ENCODE assay signal across 8 mouse cellular contexts in genomic region chr4:116721098-116721628, GRCm38 (mm10). TPM values are rescaled to one million over a fixed set of nuclear protein-coding genes. Genes with fewer than 3 reads are reported as not detected.
A peak's percentile ranks its signal among the peaks of the same experiment; 100 is the strongest.
DNase-seq lines count a peak whose midpoint lies in the region; ATAC-seq and TF ChIP-seq lines count a peak whose summit lies in the region.

No protein-coding gene starts in this region.

- H3K27me3 ChIP-seq in cerebellum, adult 2 months (ENCODE audit: control insufficient read depth, insufficient read depth, low read length), result no peaks in the 10 kb centered on the region
- H3K27me3 ChIP-seq in spleen, adult 2 months (ENCODE audit: control insufficient read depth, insufficient read depth, low read length), result no peaks in the 10 kb centered on the region
- H3K27me3 ChIP-seq in limb, embryonic 14.5 days (ENCODE audit: control insufficient read depth, insufficient read depth, low read length), result no peaks in the 10 kb centered on the region
- no peaks in the 10 kb centered on the region for H3K27me3 ChIP-seq in stomach, embryonic 16.5 days (ENCODE audit: control insufficient read depth, insufficient read depth, low read length)

- WGBS in cerebellum, adult 2 months, result 1% methylated on average over 29 of the region's 29 CpGs
- WGBS in spleen, adult 2 months, result 1% methylated on average over 29 of the region's 29 CpGs
- 3% methylated on average over 29 of the region's 29 CpGs for WGBS in limb, embryonic 14.5 days
- under 1% methylated on average over 29 of the region's 29 CpGs for WGBS in stomach, embryonic 16.5 days

- H3K9me3 ChIP-seq in limb, embryonic 14.5 days (ENCODE audit: control insufficient read depth, low read length), result no peaks in the 10 kb centered on the region
- no peaks in the 10 kb centered on the region for H3K9me3 ChIP-seq in stomach, embryonic 16.5 days (replicated peaks; ENCODE audit: control insufficient read depth, low read length)

- H3K4me3 ChIP-seq in cerebellum, adult 2 months (replicated peaks; ENCODE audit: insufficient read depth, low read depth, low read length), result peak overlapping the region; percentile 75
- H3K4me3 ChIP-seq in spleen, adult 2 months (ENCODE audit: extremely low read depth, insufficient read depth, insufficient read length), result peak overlapping the region; percentile 75
- peak overlapping the region; percentile 64 for H3K4me3 ChIP-seq in limb, embryonic 14.5 days (replicated peaks; ENCODE audit: low read length)
- H3K4me3 ChIP-seq in stomach, embryonic 16.5 days (replicated peaks; ENCODE audit: low read length), result peak overlapping the region; percentile 99

- no peak for TF ChIP-seq POLR2A in cerebellum, adult 2 months (IDR thresholded peaks at IDR 0.05; ENCODE audit: borderline replicate concordance, insufficient read depth, low read length)
- TF ChIP-seq POLR2A in spleen, adult 2 months (IDR thresholded peaks at IDR 0.05; ENCODE audit: low read depth, low read length), result no peak
- TF ChIP-seq POLR2A in limb, embryonic 14.5 days (IDR thresholded peaks at IDR 0.05; ENCODE audit: borderline replicate concordance, extremely low read depth, insufficient read depth, insufficient read length), result no peak

- 0 out of 2 replicates have a peak overlapping the region, but pooled peaks have one; percentile 31 for H3K27ac ChIP-seq in cerebellum, adult 2 months (ENCODE audit: insufficient read depth, low read length)
- peak overlapping the region; percentile 64 for H3K27ac ChIP-seq in spleen, adult 2 months (ENCODE audit: insufficient read depth, low read length)
- H3K27ac ChIP-seq in limb, embryonic 14.5 days (replicated peaks; ENCODE audit: low read depth, low read length), result peak overlapping the region; percentile 66
- H3K27ac ChIP-seq in stomach, embryonic 16.5 days (ENCODE audit: low read length), result peak overlapping the region; percentile 85

- no peak for ATAC-seq in limb, embryonic 14.5 days (ENCODE audit: low FRiP score, low read depth)
- no peak for ATAC-seq in stomach, embryonic 16.5 days (ENCODE audit: insufficient read depth, low FRiP score)

- H3K4me1 ChIP-seq in cerebellum, adult 2 months (ENCODE audit: control insufficient read depth, insufficient read depth, low read length), result no peaks in the 10 kb centered on the region
- H3K4me1 ChIP-seq in spleen, adult 2 months (ENCODE audit: control insufficient read depth, insufficient read depth, insufficient read length), result no peaks in the 10 kb centered on the region
- peaks cover 8% of the 10 kb centered on the region for H3K4me1 ChIP-seq in limb, embryonic 14.5 days (ENCODE audit: control insufficient read depth, insufficient read depth, low read length)
- peaks cover 16% of the 10 kb centered on the region for H3K4me1 ChIP-seq in stomach, embryonic 16.5 days (ENCODE audit: control insufficient read depth, insufficient read depth, low read length)

- TF ChIP-seq CTCF in cerebellum, adult 2 months (IDR thresholded peaks at IDR 0.05; ENCODE audit: borderline replicate concordance, insufficient read depth, low read depth, low read length), result no peak
- no peak for TF ChIP-seq CTCF in spleen, adult 2 months (IDR thresholded peaks at IDR 0.05; ENCODE audit: extremely low read depth, insufficient read depth, insufficient read length, insufficient replicate concordance)

- intact Hi-C loops in gastrocnemius, postnatal 36 days (cut with DNase I), result loop anchor here (2.0 kb wide), 1 partner anchor 68 kb away; no protein-coding TSS in a partner anchor

- peak overlapping the region; percentile 68 for H3K9ac ChIP-seq in limb, embryonic 14.5 days (ENCODE audit: low read depth, low read length, severe bottlenecking)
- H3K9ac ChIP-seq in stomach, embryonic 16.5 days (ENCODE audit: low read length), result peak overlapping the region; percentile 94

- DNase-seq in cerebellum, adult 2 months, result no peak
- no peak for DNase-seq in cerebellum, adult 9-10 months
- no peak for DNase-seq in spleen, adult 2 months (ENCODE audit: low read depth in 1 of 2, low spot score in 2 of 2)
- DNase-seq in spleen, postnatal 14 days (ENCODE audit: low spot score in 2 of 2), result no peak
- no peak for DNase-seq in limb, embryonic 14.5 days (ENCODE audit: low spot score)
- no peak for DNase-seq in gastrocnemius, postnatal 36 days
- DNase-seq in right cerebral cortex, postnatal 4 days, result no peak

- H3K4me2 ChIP-seq in limb, embryonic 14.5 days (replicated peaks; ENCODE audit: low read depth, low read length, severe bottlenecking), result peak overlapping the region; percentile 65
- H3K4me2 ChIP-seq in stomach, embryonic 16.5 days (ENCODE audit: low read depth, low read length), result peak overlapping the region; percentile 73

- H3K36me3 ChIP-seq in spleen, adult 2 months (ENCODE audit: control insufficient read depth, insufficient read depth, low read length), result no peaks in the 10 kb centered on the region
- H3K36me3 ChIP-seq in limb, embryonic 14.5 days (ENCODE audit: control insufficient read depth, insufficient read depth, low read length), result no peaks in the 10 kb centered on the region
- no peaks in the 10 kb centered on the region for H3K36me3 ChIP-seq in stomach, embryonic 16.5 days (ENCODE audit: control insufficient read depth, insufficient read depth, low read length)

RNA-seq across cellular contexts. Expression of gene Tesk2, which starts 0.4 kb away (rescaled TPM):
- polyA plus RNA-seq in cerebellum, adult 2 months (2012; rRNA removed), result 10.0 and 11.2 TPM in 2 replicates
- polyA plus RNA-seq in spleen, adult 2 months (2012; rRNA removed), result 3.1 and 3.6 TPM in 2 replicates
- polyA plus RNA-seq in limb, embryonic 14.5 days (2012; rRNA removed), result 7.3 and 8.5 TPM in 2 replicates
- 9.2 and 10.3 TPM in 2 replicates for polyA plus RNA-seq in limb, embryonic 14.5 days (2014; fragmentation: Nextera tagmentation; extraction: Ambion mirVana)
- 5.1 and 7.6 TPM in 2 replicates for polyA plus RNA-seq in stomach, embryonic 16.5 days (2015; fragmentation: Nextera tagmentation; extraction: Ambion mirVana)
- total RNA-seq in gastrocnemius, postnatal 36 days (2021), result 1 to 10 TPM; 1.7 to 2.0 TPM

RNA-seq across cellular contexts. Expression of gene Ccdc163, which starts 12.9 kb away (rescaled TPM):
- 29.5 and 34.9 TPM in 2 replicates for polyA plus RNA-seq in cerebellum, adult 2 months (2012; rRNA removed)
- 15.9 and 20.3 TPM in 2 replicates for polyA plus RNA-seq in spleen, adult 2 months (2012; rRNA removed)
- polyA plus RNA-seq in limb, embryonic 14.5 days (2012; rRNA removed), result 53.7 and 70.4 TPM in 2 replicates
- 21.2 and 24.3 TPM in 2 replicates for polyA plus RNA-seq in limb, embryonic 14.5 days (2014; fragmentation: Nextera tagmentation; extraction: Ambion mirVana)
- polyA plus RNA-seq in stomach, embryonic 16.5 days (2015; fragmentation: Nextera tagmentation; extraction: Ambion mirVana), result 24.8 and 27.6 TPM in 2 replicates
- total RNA-seq in gastrocnemius, postnatal 36 days (2021), result 1 to 10 TPM; 2.0 to 2.2 TPM

RNA-seq across cellular contexts. Expression of gene Mmachc, which starts 13.0 kb away (rescaled TPM):
- polyA plus RNA-seq in cerebellum, adult 2 months (2012; rRNA removed), result 19.2 and 19.8 TPM in 2 replicates
- 4.0 and 4.4 TPM in 2 replicates for polyA plus RNA-seq in spleen, adult 2 months (2012; rRNA removed)
- polyA plus RNA-seq in limb, embryonic 14.5 days (2012; rRNA removed), result 18.1 and 18.4 TPM in 2 replicates
- 7.6 and 9.0 TPM in 2 replicates for polyA plus RNA-seq in limb, embryonic 14.5 days (2014; fragmentation: Nextera tagmentation; extraction: Ambion mirVana)
- 19.4 and 21.1 TPM in 2 replicates for polyA plus RNA-seq in stomach, embryonic 16.5 days (2015; fragmentation: Nextera tagmentation; extraction: Ambion mirVana)
- 10 to 100 TPM; 30.3 to 32.5 TPM for total RNA-seq in gastrocnemius, postnatal 36 days (2021)

RNA-seq across cellular contexts. Expression of gene Prdx1, which starts 35.8 kb away (rescaled TPM):
- polyA plus RNA-seq in cerebellum, adult 2 months (2012; rRNA removed), result 233 and 250 TPM in 2 replicates
- 23.9 and 27.8 TPM in 2 replicates for polyA plus RNA-seq in spleen, adult 2 months (2012; rRNA removed)
- 336 and 418 TPM in 2 replicates for polyA plus RNA-seq in limb, embryonic 14.5 days (2012; rRNA removed)
- polyA plus RNA-seq in limb, embryonic 14.5 days (2014; fragmentation: Nextera tagmentation; extraction: Ambion mirVana), result 1,041 and 1,088 TPM in 2 replicates
- 1,350 and 1,396 TPM in 2 replicates for polyA plus RNA-seq in stomach, embryonic 16.5 days (2015; fragmentation: Nextera tagmentation; extraction: Ambion mirVana)
- 100 to 1,000 TPM; 190 to 226 TPM for total RNA-seq in gastrocnemius, postnatal 36 days (2021)

Comparison
In these comparisons a context has a peak if more than half of its experiments do, and no peak if none do; other contexts are left out.
1. H3K27ac ChIP-seq: peak in every context shown above with its lines; median percentile 85 in stomach, embryonic 16.5 days; 66 in limb, embryonic 14.5 days; 64 in spleen, adult 2 months; 31 in cerebellum, adult 2 months.